Mouse (Mus musculus): ENCODE results near the gene Syt14. TPM values are rescaled to one million over a fixed set of nuclear protein-coding genes. Genes with fewer than 3 reads are reported as not detected.

Gene Syt14
- polyA plus RNA-seq, 1 experiment from 2014 or later, result 4.5 TPM

GRCm38 (mm10) chr1:192864440-192864839 is 171.1 kb downstream of the Syt14 start:
- Histone ChIP-seq H3K4me2 (ENCODE audit: low read length) (no peak overlapping the region), H3K27ac (ENCODE audit: low read depth, low read length) (no peak overlapping the region), H3K4me3 (ENCODE audit: low read length) (no peak overlapping the region), H3K27me3 (replicated peaks; ENCODE audit: control insufficient read depth, insufficient read depth, low read length) (no peaks in the 10 kb centered on the region), H3K9ac (ENCODE audit: low read depth, low read length) (no peak overlapping the region), H3K4me1 (ENCODE audit: control insufficient read depth, insufficient read depth, low read depth, low read length) (no peaks in the 10 kb centered on the region; the same call in 1 of the 2 replicates), H3K9me3 (ENCODE audit: control insufficient read depth, low read length) (no peaks in the 10 kb centered on the region), H3K36me3 (ENCODE audit: control insufficient read depth, insufficient read depth, low read length) (no peaks in the 10 kb centered on the region)
- no peak for ATAC-seq
- WGBS, result 78% methylated on average over 3 of the region's 3 CpGs

GRCm38 (mm10) chr1:192861305-192861960 is 174.1 kb downstream of the Syt14 start:
- H3K9ac ChIP-seq (ENCODE audit: low read depth, low read length), result no peak overlapping the region
- 66% methylated on average over 5 of the region's 5 CpGs for whole genome bisulfite sequencing
- H3K4me3 ChIP-seq (ENCODE audit: low read length), result no peak overlapping the region
- no peak; the same call in 1 of the 2 replicates for ATAC-seq
- no peak overlapping the region for H3K27ac ChIP-seq (ENCODE audit: low read depth, low read length)
- H3K27me3 ChIP-seq (replicated peaks; ENCODE audit: control insufficient read depth, insufficient read depth, low read length), result no peaks in the 10 kb centered on the region
- H3K9me3 ChIP-seq (ENCODE audit: control insufficient read depth, low read length), result no peaks in the 10 kb centered on the region
- H3K36me3 ChIP-seq (ENCODE audit: control insufficient read depth, insufficient read depth, low read length), result no peaks in the 10 kb centered on the region
- no peak overlapping the region for H3K4me2 ChIP-seq (ENCODE audit: low read length)
- H3K4me1 ChIP-seq (ENCODE audit: control insufficient read depth, insufficient read depth, low read depth, low read length), result peaks cover under 1% of the 10 kb centered on the region

GRCm38 (mm10) chr1:192860273-192860672 is 175.3 kb downstream of the Syt14 start:
- Histone ChIP-seq H3K9me3 (ENCODE audit: control insufficient read depth, low read length) (no peaks in the 10 kb centered on the region), H3K4me1 (ENCODE audit: control insufficient read depth, insufficient read depth, low read depth, low read length) (peaks cover 8% of the 10 kb centered on the region), H3K4me3 (ENCODE audit: low read length) (no peak overlapping the region), H3K4me2 (ENCODE audit: low read length) (no peak overlapping the region), H3K9ac (ENCODE audit: low read depth, low read length) (no peak overlapping the region), H3K27ac (ENCODE audit: low read depth, low read length) (no peak overlapping the region), H3K27me3 (replicated peaks; ENCODE audit: control insufficient read depth, insufficient read depth, low read length) (no peaks in the 10 kb centered on the region), H3K36me3 (ENCODE audit: control insufficient read depth, insufficient read depth, low read length) (no peaks in the 10 kb centered on the region)
- ATAC-seq, result no peak
- WGBS, result 74% methylated on average over 6 of the region's 6 CpGs

GRCm38 (mm10) chr1:192857582-192857981 is 178.0 kb downstream of the Syt14 start:
- no peak for ATAC-seq
- Histone ChIP-seq H3K9me3 (ENCODE audit: control insufficient read depth, low read length) (no peaks in the 10 kb centered on the region), H3K36me3 (ENCODE audit: control insufficient read depth, insufficient read depth, low read length) (no peaks in the 10 kb centered on the region), H3K9ac (ENCODE audit: low read depth, low read length) (no peak overlapping the region), H3K27ac (ENCODE audit: low read depth, low read length) (no peak overlapping the region), H3K4me3 (ENCODE audit: low read length) (no peak overlapping the region), H3K4me1 (ENCODE audit: control insufficient read depth, insufficient read depth, low read depth, low read length) (peaks cover 21% of the 10 kb centered on the region), H3K4me2 (ENCODE audit: low read length) (no peak overlapping the region), H3K27me3 (replicated peaks; ENCODE audit: control insufficient read depth, insufficient read depth, low read length) (no peaks in the 10 kb centered on the region)
- 89% methylated on average over 5 of the region's 5 CpGs for WGBS

GRCm38 (mm10) chr1:192856931-192857330 is 178.6 kb downstream of the Syt14 start:
- H3K9ac ChIP-seq (ENCODE audit: low read depth, low read length), result no peak overlapping the region
- H3K27ac ChIP-seq (ENCODE audit: low read depth, low read length), result no peak overlapping the region
- 58% methylated on average over 6 of the region's 6 CpGs for WGBS
- no peaks in the 10 kb centered on the region for H3K27me3 ChIP-seq (replicated peaks; ENCODE audit: control insufficient read depth, insufficient read depth, low read length)
- no peak overlapping the region for H3K4me2 ChIP-seq (ENCODE audit: low read length)
- peaks cover 26% of the 10 kb centered on the region for H3K4me1 ChIP-seq (ENCODE audit: control insufficient read depth, insufficient read depth, low read depth, low read length)
- H3K9me3 ChIP-seq (ENCODE audit: control insufficient read depth, low read length), result no peaks in the 10 kb centered on the region
- ATAC-seq, result no peak
- no peak overlapping the region for H3K4me3 ChIP-seq (ENCODE audit: low read length)
- no peaks in the 10 kb centered on the region for H3K36me3 ChIP-seq (ENCODE audit: control insufficient read depth, insufficient read depth, low read length)

- Histone ChIP-seq H3K4me2 (ENCODE audit: low read length) (peak overlapping the region; percentile 82), H3K36me3 (ENCODE audit: control insufficient read depth, insufficient read depth, low read length) (no peaks in the 10 kb centered on the region), H3K27ac (ENCODE audit: low read depth, low read length) (peak overlapping the region; percentile 91; the same call in 1 of the 2 replicates), H3K4me1 (ENCODE audit: control insufficient read depth, insufficient read depth, low read depth, low read length) (peaks cover 31% of the 10 kb centered on the region), H3K9ac (ENCODE audit: low read depth, low read length) (no peak overlapping the region), H3K9me3 (ENCODE audit: control insufficient read depth, low read length) (no peaks in the 10 kb centered on the region), H3K27me3 (replicated peaks; ENCODE audit: control insufficient read depth, insufficient read depth, low read length) (no peaks in the 10 kb centered on the region), H3K4me3 (ENCODE audit: low read length) (no peak overlapping the region; the same call in 1 of the 2 replicates)
- 14% methylated on average over 10 of the region's 10 CpGs for WGBS
- ATAC-seq, result no peak
Measured at GRCm38 (mm10) chr1:192856411-192856810, 179.2 kb downstream of the Syt14 start.

- under 1% methylated on average over 56 of the region's 75 CpGs for WGBS
- Histone ChIP-seq H3K4me2 (ENCODE audit: low read length) (peak within 1 kb of the TSS; percentile 82), H3K4me1 (ENCODE audit: control insufficient read depth, insufficient read depth, low read depth, low read length) (peaks cover 38% of the 10 kb centered on the region), H3K4me3 (ENCODE audit: low read length) (peak within 1 kb of the TSS; percentile 86), H3K27me3 (replicated peaks; ENCODE audit: control insufficient read depth, insufficient read depth, low read length) (no peaks in the 10 kb centered on the region), H3K36me3 (ENCODE audit: control insufficient read depth, insufficient read depth, low read length) (no peaks in the 10 kb centered on the region), H3K9ac (ENCODE audit: low read depth, low read length) (peak within 1 kb of the TSS; percentile 87), H3K9me3 (ENCODE audit: control insufficient read depth, low read length) (no peaks in the 10 kb centered on the region), H3K27ac (ENCODE audit: low read depth, low read length) (peak within 1 kb of the TSS; percentile 91)
- ATAC-seq, result peak; percentile 71
Measured at GRCm38 (mm10) chr1:192855474-192856230, 179.9 kb downstream of the Syt14 start, which contains the start of gene Sertad4. Gene Sertad4, minus strand, starts transcription at chr1:192855756.

- Histone ChIP-seq H3K4me2 (ENCODE audit: low read length) (peak overlapping the region; percentile 82), H3K27me3 (replicated peaks; ENCODE audit: control insufficient read depth, insufficient read depth, low read length) (no peaks in the 10 kb centered on the region), H3K27ac (ENCODE audit: low read depth, low read length) (peak overlapping the region; percentile 91), H3K9ac (ENCODE audit: low read depth, low read length) (peak overlapping the region; percentile 87), H3K4me1 (ENCODE audit: control insufficient read depth, insufficient read depth, low read depth, low read length) (peaks cover 40% of the 10 kb centered on the region), H3K4me3 (ENCODE audit: low read length) (peak overlapping the region; percentile 86), H3K9me3 (ENCODE audit: control insufficient read depth, low read length) (no peaks in the 10 kb centered on the region), H3K36me3 (ENCODE audit: control insufficient read depth, insufficient read depth, low read length) (peaks cover 2% of the 10 kb centered on the region; the same call in 1 of the 2 replicates)
- 0% methylated on average over 24 of the region's 45 CpGs for WGBS
- peak; percentile 38 for ATAC-seq
Measured at GRCm38 (mm10) chr1:192854819-192855271, 180.7 kb downstream of the Syt14 start.

Measured in hindbrain, embryonic 16.5 days (tissue).